Mouse (Mus musculus) heart, adult 2 months (tissue): ENCODE results near the gene Esyt3. TPM values are rescaled to one million over a fixed set of nuclear protein-coding genes. Genes with fewer than 3 reads are reported as not detected.

Source experiments
- DNase-seq, 2 experiments: peaks; one replicate each; pipeline ENCODE4 v3.0.0; 2021
- H3K27ac ChIP-seq: fragments of 200-600 bp; 2 replicates; pipeline ENCODE4 v1.8.1; 2022
- H3K27me3 ChIP-seq: fragments of 200-500 bp; 2 replicates; pipeline ENCODE4 v1.6.1; 2012; ENCODE audit warnings: mild to moderate bottlenecking, low read length, inconsistent platforms, mixed read lengths; ENCODE audit not compliant: control insufficient read depth, insufficient read depth
- H3K36me3 ChIP-seq: fragments of 200-500 bp; 2 replicates; pipeline ENCODE4 v1.6.1; 2012; ENCODE audit warnings: low read length, inconsistent platforms; ENCODE audit not compliant: control insufficient read depth, insufficient read depth
- H3K4me1 ChIP-seq: fragments of 200-500 bp; 2 replicates; pipeline ENCODE4 v1.6.1; 2011; ENCODE audit warnings: low read length; ENCODE audit not compliant: control insufficient read depth, insufficient read depth
- H3K4me3 ChIP-seq: fragments of 200-600 bp; 2 replicates; pipeline ENCODE4 v1.8.1; 2022
- H3K79me2 ChIP-seq: fragments of 200-500 bp; replicated peaks from 2 replicates; pipeline ENCODE4 v1.6.1; 2012; ENCODE audit warnings: mild to moderate bottlenecking, inconsistent platforms, low read length, moderate library complexity, mixed read lengths; ENCODE audit not compliant: control insufficient read depth, insufficient read depth
- H3K9ac ChIP-seq: fragments of 200-500 bp; 2 replicates; pipeline ENCODE4 v1.6.1; 2012; ENCODE audit warnings: low read depth, mild to moderate bottlenecking, control low read depth, inconsistent platforms, low read length, mixed read lengths
- CTCF ChIP-seq: fragments of 200-600 bp; IDR thresholded peaks from 2 replicates; pipeline ENCODE4 v1.8.1; 2022; ENCODE audit warnings: antibody characterized with exemption, mild to moderate bottlenecking, moderate library complexity
- EP300 ChIP-seq: fragments of 200-500 bp; IDR thresholded peaks from 2 replicates; pipeline ENCODE4 v1.6.1; 2011; ENCODE audit warnings: low read depth, low read length, control low read depth; ENCODE audit not compliant: insufficient read depth
- POLR2A ChIP-seq: fragments of 200-500 bp; IDR thresholded peaks from 2 replicates; pipeline ENCODE4 v1.6.1; 2011; ENCODE audit warnings: mild to moderate bottlenecking, low read depth, low read length, control low read depth; ENCODE audit not compliant: insufficient read depth
- WGBS: fragments of 180-500 bp; shearing (Covaris S2); methylation state at CpG from one replicate; pipeline ENCODE4 v1.1.7; 2018; 5-methylcytosine and 5-hydroxymethylcytosine counted together
- intact Hi-C: fragments of 180-260 bp; cut with DNase I; formaldehyde crosslinking; loops from one replicate; pipeline ENCODE4 v1.15.1; 2025
- polyA plus RNA-seq: library from polyadenylated mRNA; depleted of rRNA; stranded (reverse); fragments of >200 nt; gene quantifications from 2 replicates; pipeline ENCODE4 v1.2.3, GENCODE M21; 2012
- total RNA-seq, 2 experiments: library from RNA; stranded (reverse); gene quantifications; 2 replicates each; pipeline ENCODE4 v1.2.3; 2021

Esyt3 gene
- total and polyA plus RNA-seq, 3 experiments: 0.33 to 0.81 (median 0.64) TPM

- no peaks in the 10 kb centered on the region for H3K4me1 ChIP-seq
- H3K27ac ChIP-seq: no peak overlapping the region
- intact Hi-C loops: no loop called here
- no peaks in the 10 kb centered on the region for H3K36me3 ChIP-seq
- H3K79me2 ChIP-seq: no peaks in the 10 kb centered on the region
- H3K4me3 ChIP-seq: no peak overlapping the region
- no peak for TF ChIP-seq EP300
- no peak overlapping the region for H3K9ac ChIP-seq
- no peak for DNase-seq
- H3K27me3 ChIP-seq: no peaks in the 10 kb centered on the region
- WGBS: 81% methylated on average over 1 of the region's 1 CpGs
These were observed 20.1 kb downstream of the Esyt3 start for GRCm38 (mm10) chr9:99338293-99338692.

- intact Hi-C loops: no loop called here
- H3K79me2 ChIP-seq: no peaks in the 10 kb centered on the region
- no peak overlapping the region for H3K27ac ChIP-seq
- H3K4me3 ChIP-seq: no peak overlapping the region
- H3K4me1 ChIP-seq: no peaks in the 10 kb centered on the region
- no peaks in the 10 kb centered on the region for H3K36me3 ChIP-seq
- no peaks in the 10 kb centered on the region for H3K27me3 ChIP-seq
- TF ChIP-seq EP300: no peak
- no peak for TF ChIP-seq POLR2A
- no peak for TF ChIP-seq CTCF
- WGBS: 79% methylated on average over 4 of the region's 4 CpGs
- no peak overlapping the region for H3K9ac ChIP-seq
- DNase-seq: no peak
These were observed 21.8 kb downstream of the Esyt3 start for GRCm38 (mm10) chr9:99336538-99336937.

- Histone ChIP-seq H3K4me1 (no peaks in the 10 kb centered on the region), H3K27ac (no peak overlapping the region), H3K27me3 (no peaks in the 10 kb centered on the region), H3K79me2 (no peaks in the 10 kb centered on the region), H3K36me3 (no peaks in the 10 kb centered on the region), H3K4me3 (no peak overlapping the region), H3K9ac (no peak overlapping the region)
- 70% methylated on average over 4 of the region's 4 CpGs for WGBS
- no peak for DNase-seq
- TF ChIP-seq POLR2A (no peak), CTCF (no peak), EP300 (no peak)
- intact Hi-C loops: no loop called here
These were observed 31.5 kb downstream of the Esyt3 start for GRCm38 (mm10) chr9:99326881-99327280.

- Histone ChIP-seq H3K4me1 (no peaks in the 10 kb centered on the region), H3K4me3 (no peak overlapping the region), H3K27ac (no peak overlapping the region), H3K79me2 (no peaks in the 10 kb centered on the region), H3K36me3 (no peaks in the 10 kb centered on the region), H3K27me3 (no peaks in the 10 kb centered on the region), H3K9ac (no peak overlapping the region)
- intact Hi-C loops: no loop called here
- WGBS: 68% methylated on average over 4 of the region's 4 CpGs
- TF ChIP-seq EP300 (no peak), POLR2A (no peak), CTCF (no peak)
- DNase-seq: no peak
These were observed 32.4 kb downstream of the Esyt3 start for GRCm38 (mm10) chr9:99325961-99326360.

- H3K4me3 ChIP-seq: no peak overlapping the region
- intact Hi-C loops: no loop called here
- no peak overlapping the region for H3K9ac ChIP-seq
- H3K4me1 ChIP-seq: no peaks in the 10 kb centered on the region
- DNase-seq: no peak
- H3K79me2 ChIP-seq: no peaks in the 10 kb centered on the region
- H3K36me3 ChIP-seq: no peaks in the 10 kb centered on the region
- no peak overlapping the region for H3K27ac ChIP-seq
- 63% methylated on average over 7 of the region's 7 CpGs for WGBS
- TF ChIP-seq CTCF (no peak), POLR2A (no peak), EP300 (no peak)
- H3K27me3 ChIP-seq: no peaks in the 10 kb centered on the region
These were observed 33.0 kb downstream of the Esyt3 start for GRCm38 (mm10) chr9:99325208-99325929.

GRCm38 (mm10) chr9:99320006-99320405, 38.4 kb downstream of the Esyt3 start:
- intact Hi-C loops: no loop called here
- 70% methylated on average over 8 of the region's 8 CpGs for WGBS
- no peak for DNase-seq

More at GRCm38 (mm10) chr9:99320006-99320405, 38.4 kb downstream of the Esyt3 start:
- Histone ChIP-seq H3K9ac (no peak overlapping the region), H3K36me3 (no peaks in the 10 kb centered on the region), H3K4me1 (no peaks in the 10 kb centered on the region), H3K27me3 (peaks cover 1% of the 10 kb centered on the region; the same call in 1 of the 2 replicates), H3K27ac (no peak overlapping the region), H3K79me2 (no peaks in the 10 kb centered on the region), H3K4me3 (no peak overlapping the region)
- TF ChIP-seq POLR2A (no peak), EP300 (no peak), CTCF (no peak)
